Mouse (Mus musculus) megakaryocyte, embryonic 14.5 days (primary cell): Measurements from ENCODE around the gene Alg9. TPM values are rescaled to one million over a fixed set of nuclear protein-coding genes. Genes with fewer than 3 reads are reported as not detected.
A peak's percentile ranks its signal among the peaks of the same experiment; 100 is the strongest.

Experiments
- H3K27me3 ChIP-seq: replicated peaks from 2 replicates; pipeline ENCODE3; 2012; ENCODE audit warnings: inconsistent platforms
- H3K36me3 ChIP-seq: replicated peaks from 2 replicates; pipeline ENCODE3; 2012; ENCODE audit warnings: low read length, inconsistent platforms, mixed read lengths
- H3K4me1 ChIP-seq: 2 replicates; pipeline ENCODE4 v1.6.1; 2012; ENCODE audit warnings: inconsistent platforms
- H3K4me3 ChIP-seq: replicated peaks from 2 replicates; pipeline ENCODE3; 2012; ENCODE audit warnings: moderate library complexity, mild to moderate bottlenecking, inconsistent platforms
- H3K9me3 ChIP-seq: 2 replicates; pipeline ENCODE4 v1.6.1; 2012; ENCODE audit warnings: inconsistent platforms
- FLI1 ChIP-seq: IDR thresholded peaks from 2 replicates; pipeline ENCODE4 v1.6.1; 2012; ENCODE audit warnings: low read length, inconsistent platforms, mixed read lengths
- GATA1 ChIP-seq: IDR thresholded peaks from 3 replicates; pipeline ENCODE4 v1.6.1; 2012; ENCODE audit warnings: mixed read lengths, low read length, inconsistent platforms, borderline replicate concordance
- polyA plus RNA-seq: library from polyadenylated mRNA; stranded (reverse); fragments of >175 nt; gene quantifications from 2 replicates; pipeline ENCODE4 v1.2.3, GENCODE M21; 2012; ENCODE audit warnings: low replicate concordance; ENCODE audit not compliant: insufficient read depth

Gene Alg9
- polyA plus RNA-seq: 2.0 and 9.5 TPM in 2 replicates

GRCm38 (mm10) chr9:50774991-50775612, at the start of gene Alg9, which contains the start of gene 1110032A03Rik:
Alg9 (plus strand) TSS chr9:50775019.
1110032A03Rik (minus strand) TSS chr9:50775520.
- Histone ChIP-seq H3K9me3 (no peaks in the 10 kb centered on the region), H3K36me3 (peaks cover 43% of the 10 kb centered on the region), H3K4me3 (peak within 1 kb of the TSS; percentile 96), H3K4me1 (peaks cover 18% of the 10 kb centered on the region), H3K27me3 (no peaks in the 10 kb centered on the region)
- TF ChIP-seq GATA1: no peak
- no peak for TF ChIP-seq FLI1

GRCm38 (mm10) chr9:50725921-50726590, 48.8 kb upstream of the Alg9 start:
- TF ChIP-seq GATA1: no peak
- no peak for TF ChIP-seq FLI1

GRCm38 (mm10) chr9:50727171-50727924, 47.5 kb upstream of the Alg9 start:
- Histone ChIP-seq H3K27me3 (peaks cover 68% of the 10 kb centered on the region), H3K4me3 (peak overlapping the region; percentile 94)
- TF ChIP-seq GATA1 (no peak), FLI1 (no peak)

More at GRCm38 (mm10) chr9:50725921-50726590, 48.8 kb upstream of the Alg9 start:
- no peaks in the 10 kb centered on the region for H3K9me3 ChIP-seq
- H3K27me3 ChIP-seq: peaks cover 68% of the 10 kb centered on the region
- H3K4me3 ChIP-seq: no peak overlapping the region
- peaks cover 30% of the 10 kb centered on the region for H3K4me1 ChIP-seq
- H3K36me3 ChIP-seq: no peaks in the 10 kb centered on the region

GRCm38 (mm10) chr9:50727925-50728651, 46.7 kb upstream of the Alg9 start:
- Histone ChIP-seq H3K36me3 (no peaks in the 10 kb centered on the region), H3K4me3 (peak overlapping the region; percentile 94), H3K27me3 (peaks cover 69% of the 10 kb centered on the region), H3K4me1 (peaks cover 33% of the 10 kb centered on the region), H3K9me3 (no peaks in the 10 kb centered on the region)
- no peak for TF ChIP-seq FLI1
- TF ChIP-seq GATA1: no peak

More at GRCm38 (mm10) chr9:50727171-50727924, 47.5 kb upstream of the Alg9 start:
- no peaks in the 10 kb centered on the region for H3K36me3 ChIP-seq
- H3K9me3 ChIP-seq: no peaks in the 10 kb centered on the region
- H3K4me1 ChIP-seq: peaks cover 30% of the 10 kb centered on the region

- H3K4me3 ChIP-seq: no peak overlapping the region
- H3K27me3 ChIP-seq: peaks cover 63% of the 10 kb centered on the region
- H3K4me1 ChIP-seq: peaks cover 31% of the 10 kb centered on the region
- no peaks in the 10 kb centered on the region for H3K9me3 ChIP-seq
- TF ChIP-seq GATA1 (no peak), FLI1 (no peak)
- no peaks in the 10 kb centered on the region for H3K36me3 ChIP-seq
Measured at GRCm38 (mm10) chr9:50729600-50729999, 45.2 kb upstream of the Alg9 start.

- H3K36me3 ChIP-seq: no peaks in the 10 kb centered on the region
Measured at GRCm38 (mm10) chr9:50732560-50732959, 42.3 kb upstream of the Alg9 start.

GRCm38 (mm10) chr9:50734989-50735388, 39.8 kb upstream of the Alg9 start:
- Histone ChIP-seq H3K9me3 (no peaks in the 10 kb centered on the region), H3K36me3 (no peaks in the 10 kb centered on the region), H3K4me1 (peaks cover 18% of the 10 kb centered on the region), H3K27me3 (peaks cover 34% of the 10 kb centered on the region), H3K4me3 (no peak overlapping the region)
- TF ChIP-seq GATA1: no peak
- no peak for TF ChIP-seq FLI1

More at GRCm38 (mm10) chr9:50732560-50732959, 42.3 kb upstream of the Alg9 start:
- H3K9me3 ChIP-seq: no peaks in the 10 kb centered on the region
- H3K4me3 ChIP-seq: no peak overlapping the region
- peaks cover 40% of the 10 kb centered on the region for H3K27me3 ChIP-seq
- H3K4me1 ChIP-seq: peaks cover 26% of the 10 kb centered on the region
- TF ChIP-seq FLI1 (no peak), GATA1 (no peak)

GRCm38 (mm10) chr9:50738914-50739870, 35.6 kb upstream of the Alg9 start, which contains the start of gene Dixdc1:
Dixdc1 (minus strand) TSS chr9:50739517.
- TF ChIP-seq GATA1: no peak
- no peak for TF ChIP-seq FLI1
- Histone ChIP-seq H3K27me3 (peaks cover 19% of the 10 kb centered on the region), H3K9me3 (no peaks in the 10 kb centered on the region), H3K36me3 (no peaks in the 10 kb centered on the region), H3K4me3 (peak within 1 kb of the TSS; percentile 88), H3K4me1 (peaks cover 29% of the 10 kb centered on the region)
